Mouse (Mus musculus): ENCODE results near the gene Lrrc8e.

GRCm38 (mm10) chr8:4214006-4214980, 12.3 kb upstream of the Lrrc8e start:
- TF ChIP-seq CTCF (IDR thresholded peaks at IDR 0.05; ENCODE audit: borderline replicate concordance, insufficient read depth, low read depth, low read length), result no peak
- no peak for TF ChIP-seq POLR2A (IDR thresholded peaks at IDR 0.05; ENCODE audit: borderline replicate concordance, insufficient read depth, low read length)
